Mouse (Mus musculus) spleen, postnatal 14 days (tissue): ENCODE measurements around the gene Ccpg1os.
A peak's percentile ranks its signal among the peaks of the same experiment; 100 is the strongest.

Experiments used
- DNase-seq, 2 experiments: peaks; one replicate each; pipeline ENCODE4 v3.0.0; 2021 to 2022; ENCODE audit warnings: low spot score in 2 of 2

The Ccpg1os gene

DNA sequence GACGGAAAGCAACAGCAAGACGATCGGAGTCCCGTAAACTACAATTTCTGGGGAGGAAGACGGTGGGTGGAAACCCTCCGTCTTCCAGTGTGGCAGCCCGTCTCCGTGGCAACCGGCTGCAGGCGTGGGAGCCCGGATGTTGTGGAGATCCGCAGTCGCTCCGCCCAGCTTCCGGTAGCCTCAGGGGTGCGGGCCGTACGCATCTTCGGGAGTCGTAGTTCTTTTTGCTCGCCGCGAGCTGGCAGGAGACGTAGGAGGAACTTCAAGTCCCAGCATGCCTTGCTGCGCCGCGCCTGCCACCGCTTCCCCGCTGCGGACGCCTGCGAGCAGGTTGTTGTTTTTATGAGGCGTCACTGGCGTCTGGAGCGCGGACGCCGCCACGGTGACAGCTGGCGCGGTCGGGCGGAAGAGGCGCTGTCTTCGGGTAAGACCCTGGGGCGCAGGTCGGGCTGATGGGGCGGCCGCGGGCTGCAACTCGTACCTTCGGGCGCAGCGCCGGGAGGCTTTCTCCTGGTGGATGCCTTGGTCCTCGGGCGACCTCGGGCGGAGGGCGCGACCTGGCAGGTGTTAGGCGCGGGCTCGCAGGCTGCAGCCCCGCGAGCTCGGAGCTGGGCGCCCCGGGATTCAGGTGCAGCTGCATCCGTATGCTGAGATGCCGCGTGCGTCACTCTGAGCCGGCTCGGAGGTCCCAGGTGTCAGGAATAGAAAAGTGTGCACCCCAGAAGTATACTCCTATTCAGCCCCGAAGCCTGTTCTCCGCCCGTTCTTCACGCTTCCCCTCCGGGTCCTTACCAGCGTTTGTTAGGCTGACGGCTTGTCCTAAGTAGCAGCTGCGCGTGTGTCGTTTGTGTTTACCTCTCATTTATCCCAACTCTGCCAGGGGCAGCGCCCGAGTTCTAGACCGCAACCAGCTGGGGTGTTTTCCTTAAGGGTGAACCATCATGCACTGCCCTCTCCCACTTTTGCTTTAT lies at the start of gene Ccpg1os, which contains the start of gene Ccpg1:
Ccpg1os (minus strand) TSS at position 133 of the 971 bp plus-strand sequence.
Ccpg1 (plus strand) TSS at position 180 of the 971 bp plus-strand sequence.
- DNase-seq: peak; percentile 87 to 92

DNA sequence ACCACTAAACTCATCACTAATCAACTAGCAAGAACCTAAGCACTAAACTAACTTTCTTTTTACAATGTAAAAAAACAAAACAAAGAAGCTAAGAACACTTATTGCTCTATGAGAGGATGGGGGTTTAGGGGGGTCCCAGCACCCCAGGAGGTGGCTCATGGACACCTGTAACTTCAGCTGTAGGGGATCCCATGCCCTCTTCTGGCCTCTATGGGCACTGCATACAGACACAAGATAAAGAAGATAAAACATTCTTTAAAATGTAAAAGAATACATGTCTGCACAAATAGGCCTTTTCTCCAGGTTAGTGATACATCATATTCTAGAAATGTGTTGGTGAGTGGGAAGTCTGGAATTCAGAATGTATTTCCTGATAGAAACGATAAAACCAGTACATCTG lies 48.2 kb upstream of the Ccpg1os start:
- DNase-seq: no peak

DNA sequence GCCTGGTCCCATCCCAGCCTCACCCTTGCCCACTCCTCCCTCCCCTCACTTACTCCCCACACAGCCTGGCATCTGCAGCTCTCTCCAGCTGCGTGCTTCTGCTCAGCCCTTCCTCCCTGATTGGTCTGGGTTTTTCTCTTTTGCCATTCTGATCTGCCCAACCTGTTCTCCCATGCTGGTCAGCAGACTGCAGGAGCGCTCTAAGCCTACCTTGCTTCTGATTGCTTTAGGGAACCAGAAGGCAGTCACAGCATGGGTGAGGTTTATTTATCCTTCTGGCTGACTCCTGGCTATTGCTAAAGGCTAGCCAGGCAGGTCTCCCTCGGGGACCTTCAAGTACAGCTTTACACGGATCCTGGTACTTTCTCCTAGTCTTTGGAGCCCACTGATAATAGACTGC lies 46.2 kb upstream of the Ccpg1os start:
- no peak for DNase-seq

DNA sequence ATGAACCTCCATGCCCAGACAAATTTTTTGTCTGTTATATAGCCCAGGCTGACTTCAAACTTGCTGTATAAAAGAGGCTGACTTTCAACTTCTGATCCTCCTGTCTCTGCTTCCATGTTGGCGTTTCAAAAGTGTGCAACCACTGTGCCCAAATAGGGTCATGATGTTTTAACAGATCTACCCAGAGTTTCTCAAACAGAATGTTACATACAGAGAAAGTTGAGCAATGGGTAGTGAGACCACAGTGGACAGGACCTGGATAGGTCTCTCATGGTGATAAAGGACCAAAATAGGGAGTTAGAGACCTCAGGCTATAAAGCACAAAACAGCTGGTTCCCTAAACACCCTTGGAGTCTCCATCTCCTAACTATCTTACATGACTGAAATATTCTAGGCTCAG lies 45.3 kb upstream of the Ccpg1os start:
- no peak for DNase-seq

DNA sequence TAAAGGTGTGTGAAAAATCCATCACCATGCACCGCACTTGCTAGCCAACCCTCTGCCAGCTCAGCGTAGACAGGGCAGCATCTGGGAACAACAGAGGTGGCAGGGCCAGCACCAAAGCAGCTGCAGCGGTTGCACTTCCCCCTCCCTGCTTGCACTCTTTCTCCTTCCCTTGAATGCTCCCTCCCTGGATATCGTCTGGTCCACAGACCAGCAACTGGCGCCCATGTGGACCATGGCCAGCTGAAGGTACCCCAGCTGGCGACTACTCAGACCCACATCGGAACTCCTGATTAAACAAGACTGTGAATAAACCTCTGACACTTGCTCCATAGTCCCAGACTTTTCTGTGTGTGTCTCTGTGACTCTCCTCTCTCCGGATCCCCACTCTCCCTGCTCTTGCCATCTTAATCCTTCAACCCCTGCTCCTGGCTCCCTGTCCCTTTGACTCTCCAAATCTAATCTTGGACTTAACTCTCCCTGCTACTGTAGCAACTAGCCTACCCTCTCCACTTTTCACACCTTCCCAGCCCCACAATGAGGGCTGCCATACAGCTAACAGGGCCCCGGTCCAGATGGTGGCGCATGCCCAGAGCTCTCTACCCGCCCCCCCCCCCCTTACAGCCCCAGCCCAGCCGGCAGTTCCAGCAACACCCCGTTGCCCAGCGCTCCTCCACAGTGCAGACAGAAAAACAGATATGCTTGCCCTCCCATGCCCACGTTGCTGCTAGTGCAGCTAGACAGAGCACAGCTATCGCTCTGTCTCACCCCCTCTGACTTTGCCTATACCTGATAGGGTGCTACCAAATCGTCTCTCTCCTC lies 40.8 kb upstream of the Ccpg1os start:
- DNase-seq: no peak

DNA sequence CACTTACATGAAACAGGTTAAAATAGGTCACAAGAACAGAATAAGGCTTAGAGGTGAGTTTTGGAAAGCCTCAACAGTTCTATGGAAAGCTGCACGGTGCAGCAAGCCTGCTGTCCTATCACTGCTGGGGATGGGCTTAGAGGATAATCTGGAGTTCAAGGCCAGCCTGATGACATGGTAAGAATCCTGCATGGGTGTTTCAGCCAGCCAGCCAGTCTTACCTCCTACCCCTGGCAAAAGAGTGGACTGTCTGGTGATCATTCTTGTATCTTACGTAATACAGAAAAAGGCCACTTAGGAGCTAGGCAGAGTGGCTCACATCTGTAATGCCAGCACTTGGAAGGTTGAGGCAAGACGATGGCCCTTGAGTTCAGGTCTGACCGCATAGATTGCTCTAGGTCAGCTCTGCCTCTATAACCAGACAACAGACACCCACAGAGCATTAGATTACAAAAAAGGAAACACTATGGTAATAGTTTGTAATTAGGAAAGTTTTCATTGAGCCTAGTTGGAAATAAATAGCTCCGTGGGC lies 35.5 kb upstream of the Ccpg1os start:
- DNase-seq: no peak

DNA sequence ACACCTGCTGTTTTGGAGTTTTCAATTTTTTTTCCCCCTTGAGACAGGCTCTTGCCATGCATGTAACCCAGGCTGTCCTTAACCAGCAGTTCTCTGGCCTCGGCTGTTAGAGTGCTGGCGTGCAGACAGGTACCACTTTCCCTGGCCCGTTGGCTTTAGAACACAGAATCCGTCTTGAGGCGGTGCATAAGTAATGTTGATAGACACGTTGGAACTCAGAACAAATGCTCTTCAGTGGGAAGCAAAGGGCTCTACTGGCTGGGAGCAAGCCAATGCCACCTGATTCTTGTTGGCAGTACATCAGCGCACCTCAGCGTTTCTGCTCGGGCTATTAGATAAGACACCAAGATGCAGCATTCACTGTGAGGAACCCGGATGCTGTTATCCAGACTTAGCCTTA lies 34.7 kb upstream of the Ccpg1os start:
- no peak for DNase-seq

DNA sequence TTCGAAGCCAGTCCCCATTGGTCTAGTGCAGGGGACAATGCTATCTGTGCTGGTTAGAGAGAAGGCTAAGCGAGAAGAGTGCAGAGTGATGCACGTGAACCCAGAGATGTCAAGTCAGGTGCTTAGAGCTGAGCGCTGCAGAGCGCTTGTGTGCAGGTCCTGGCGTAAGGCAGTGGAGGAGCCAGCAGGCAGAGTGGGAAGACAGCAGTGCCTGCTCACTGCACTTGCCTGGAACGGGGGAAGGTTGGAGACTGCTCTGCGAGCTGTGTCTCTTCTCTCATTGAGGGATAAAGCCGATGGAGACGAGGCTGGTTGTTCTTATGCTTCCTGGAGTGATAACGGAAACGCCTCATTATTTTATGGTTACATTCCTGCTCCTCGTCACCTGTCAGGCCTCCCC lies 29.5 kb upstream of the Ccpg1os start:
- no peak for DNase-seq

DNA sequence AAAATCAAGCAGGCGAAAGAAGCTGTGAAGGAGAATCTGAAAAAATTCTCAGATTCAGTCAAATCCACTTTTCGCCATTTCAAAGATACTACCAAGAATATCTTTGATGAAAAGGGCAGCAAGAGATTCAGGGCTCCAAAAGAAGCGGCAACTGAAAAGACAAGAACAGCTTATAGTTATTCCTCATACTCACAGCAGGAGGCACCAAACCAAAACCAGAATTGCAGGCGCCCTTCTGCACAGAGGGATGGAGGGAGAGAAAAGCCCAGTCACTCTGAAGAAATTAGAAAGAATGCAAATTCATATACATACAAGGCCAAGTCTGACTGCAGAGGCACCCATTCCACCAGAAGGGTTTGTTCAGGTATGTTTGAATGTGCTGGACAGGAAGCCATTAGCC lies 27.4 kb upstream of the Ccpg1os start:
- no peak for DNase-seq

DNA sequence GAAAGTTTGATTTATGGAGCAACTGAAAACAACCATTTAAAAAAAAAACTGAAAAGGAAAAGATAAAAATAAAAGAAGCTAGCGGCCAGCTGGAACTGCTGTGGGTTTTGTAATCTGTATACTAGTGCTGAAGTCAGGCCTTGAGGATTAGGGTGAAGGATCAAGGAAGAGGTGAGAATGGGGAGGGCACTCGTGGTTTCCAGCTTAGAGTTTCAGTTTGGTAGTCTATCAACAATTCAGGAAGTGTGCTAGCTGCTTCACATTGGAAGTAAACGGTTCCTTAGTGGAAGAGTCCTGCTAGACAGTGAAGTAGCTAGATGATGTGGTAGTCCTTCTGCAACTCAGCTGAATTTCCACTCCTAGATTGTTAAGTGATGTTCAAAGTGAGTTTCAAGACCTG lies 23.2 kb upstream of the Ccpg1os start:
- no peak for DNase-seq

DNA sequence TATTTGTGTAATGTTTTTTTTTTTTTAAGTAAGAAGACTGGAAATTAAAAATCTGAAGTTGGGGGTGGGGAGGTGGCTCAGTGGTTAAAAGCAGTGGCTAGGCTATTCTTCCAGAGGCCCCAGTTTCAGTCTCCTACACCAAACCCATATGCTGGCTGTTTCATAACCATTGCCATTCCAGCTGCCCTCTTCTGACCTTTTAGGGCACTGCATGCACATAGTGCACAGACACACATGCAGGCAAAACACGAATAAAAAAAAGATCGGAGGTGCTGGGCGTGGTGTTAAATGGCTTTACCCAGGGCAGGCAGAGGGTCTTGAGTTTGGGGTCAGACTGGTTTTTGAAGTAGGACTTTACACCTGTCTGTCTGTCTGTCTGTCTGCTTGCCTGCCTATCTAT lies 21.0 kb upstream of the Ccpg1os start:
- no peak for DNase-seq

DNA sequence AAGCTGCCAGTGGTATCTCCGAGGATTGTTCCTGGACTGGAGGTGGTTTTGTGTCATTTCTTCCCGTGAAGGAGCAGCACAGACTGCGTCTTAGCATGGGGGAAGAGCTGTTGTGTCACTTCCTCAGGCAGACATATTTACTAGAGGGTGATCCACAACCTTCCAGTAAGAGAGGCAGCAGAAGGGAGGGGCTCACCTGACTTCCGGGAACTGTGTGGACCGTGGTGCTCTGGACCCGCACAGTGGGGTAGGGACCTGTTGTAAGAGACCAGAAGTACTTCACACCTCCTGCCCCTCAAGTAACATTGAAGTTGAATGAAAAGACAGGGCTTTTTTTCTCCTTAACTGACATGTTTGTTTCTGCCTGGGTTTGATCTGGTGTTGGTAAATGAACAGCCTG lies 19.9 kb upstream of the Ccpg1os start:
- no peak for DNase-seq

DNA sequence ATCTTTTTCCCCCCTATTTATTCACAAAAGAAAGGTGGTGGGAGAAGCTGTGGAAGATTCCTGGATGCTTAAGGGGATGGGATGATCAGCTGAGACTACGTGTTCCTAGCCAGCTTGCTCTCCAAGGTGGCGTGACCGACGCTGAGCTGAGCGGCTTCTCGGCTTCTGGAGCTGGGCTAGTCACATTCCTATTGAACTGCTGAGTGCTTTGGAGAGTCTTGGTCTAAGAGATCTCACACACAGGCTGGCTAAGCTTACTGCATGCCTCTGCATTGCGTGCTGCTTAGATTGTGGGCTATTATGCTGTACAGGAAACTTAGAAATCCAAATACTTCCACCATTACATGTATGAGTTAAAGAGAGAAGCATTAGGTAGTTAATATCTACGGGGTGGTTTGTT lies 18.9 kb upstream of the Ccpg1os start:
- DNase-seq: no peak

DNA sequence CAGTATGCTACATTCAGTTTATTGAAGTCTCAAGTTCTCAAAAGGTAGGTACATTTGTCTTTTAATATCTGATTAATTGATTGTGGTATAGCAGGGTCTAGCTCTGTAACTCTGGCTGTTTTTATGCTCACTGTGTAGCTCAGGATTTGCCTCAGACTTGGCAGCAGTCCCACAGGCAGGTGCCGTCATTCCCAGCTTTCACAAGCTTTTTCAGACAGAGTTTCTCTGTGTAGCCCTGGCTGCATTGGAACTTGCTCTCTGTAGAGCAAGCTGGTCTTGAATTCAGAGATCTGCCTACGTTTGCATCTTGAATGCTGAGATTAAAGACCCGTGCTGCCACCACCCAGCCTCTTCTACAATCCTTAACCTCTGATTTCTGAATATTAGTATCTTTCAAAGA lies 17.0 kb upstream of the Ccpg1os start:
- no peak for DNase-seq

DNA sequence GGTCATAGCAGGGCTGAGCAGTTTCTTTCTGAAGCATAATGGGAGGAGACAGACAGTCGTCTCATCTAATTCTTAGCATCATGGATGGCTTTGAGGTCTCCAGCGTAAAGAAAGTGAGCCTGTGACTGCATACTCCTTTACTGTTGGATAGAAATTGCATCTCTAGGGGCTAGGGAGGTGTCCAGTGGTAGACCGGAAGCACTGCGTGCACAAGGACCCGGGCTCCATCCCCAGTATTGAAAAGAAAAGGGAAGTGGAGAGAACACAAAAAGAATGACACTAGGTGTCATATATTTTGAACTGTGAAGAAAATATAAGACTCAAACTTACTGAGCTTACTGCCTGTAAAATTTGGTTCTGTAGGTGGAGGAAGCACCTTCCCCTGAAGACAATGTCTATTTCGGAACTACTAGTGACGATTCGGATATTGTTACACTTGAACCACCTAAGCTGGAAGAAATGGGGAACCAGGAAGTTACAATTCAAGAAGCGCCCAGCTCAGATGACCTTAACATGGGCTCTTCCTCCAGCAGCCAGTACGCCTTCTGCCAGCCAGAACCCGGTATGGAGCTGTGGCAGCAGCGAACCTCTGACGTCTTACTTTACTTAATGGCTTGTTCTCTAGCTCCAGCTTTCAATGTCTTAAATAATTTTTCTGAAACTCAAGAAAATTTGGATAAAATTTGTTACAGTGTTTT lies 16.3 kb upstream of the Ccpg1os start:
- DNase-seq: no peak

DNA sequence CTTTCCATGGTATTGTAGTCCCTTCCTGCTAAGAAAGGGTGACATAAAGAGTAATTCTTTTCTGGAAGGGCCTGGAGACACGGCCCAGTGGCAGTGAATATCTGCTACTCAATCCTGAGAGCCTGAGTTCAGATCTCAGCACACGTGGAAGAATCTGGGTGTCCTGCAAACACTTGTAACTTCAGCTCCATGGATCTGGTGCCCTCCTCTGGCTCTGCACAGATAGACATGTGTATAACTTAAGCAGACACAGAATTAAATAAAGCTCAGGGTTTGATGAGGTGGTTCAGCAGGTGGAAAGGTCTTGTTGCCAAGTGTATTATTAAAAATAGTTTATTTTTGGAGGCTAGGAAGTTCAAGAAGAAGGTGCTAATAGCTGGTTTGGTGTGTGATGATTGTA lies 15.3 kb upstream of the Ccpg1os start:
- DNase-seq: no peak

DNA sequence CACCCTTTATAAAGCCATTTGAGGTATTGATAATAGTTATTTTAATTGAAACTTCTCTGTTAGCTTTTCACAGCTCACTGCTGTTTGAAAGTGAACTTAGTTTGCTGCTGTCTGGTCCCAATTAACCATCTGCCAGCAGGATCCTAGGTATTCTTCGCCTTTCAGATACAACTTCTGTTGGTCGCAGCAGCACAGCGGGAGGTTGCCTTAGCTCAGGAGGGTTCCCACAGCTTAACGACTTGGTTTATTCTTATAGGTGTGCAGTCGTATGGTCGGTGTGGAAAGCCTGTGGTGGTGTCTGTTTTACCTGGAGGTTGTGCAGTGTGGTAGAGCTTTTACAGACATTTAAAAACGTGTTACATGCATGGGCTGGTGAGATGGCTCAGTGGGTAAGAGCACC lies 11.6 kb upstream of the Ccpg1os start:
- DNase-seq: no peak

DNA sequence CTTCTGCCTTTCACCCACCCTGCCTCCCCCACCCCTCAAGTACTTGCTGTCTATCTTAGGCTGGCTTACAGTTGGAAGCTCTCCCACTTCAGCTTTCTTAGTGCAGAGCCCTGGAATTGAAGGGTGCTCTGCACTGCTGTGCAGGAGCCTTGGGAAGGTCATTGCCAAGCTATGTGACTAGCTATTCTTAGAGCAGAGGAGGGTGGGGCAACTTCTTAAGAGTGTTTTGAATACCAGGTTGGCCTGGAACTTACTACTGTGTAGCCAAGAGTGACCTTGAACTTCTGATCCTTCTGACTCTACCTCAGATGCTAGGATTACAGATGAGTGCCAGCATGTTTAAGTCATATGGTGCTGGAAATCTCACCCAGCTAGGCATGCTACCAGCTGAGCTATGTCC lies 11.0 kb upstream of the Ccpg1os start:
- DNase-seq: no peak

DNA sequence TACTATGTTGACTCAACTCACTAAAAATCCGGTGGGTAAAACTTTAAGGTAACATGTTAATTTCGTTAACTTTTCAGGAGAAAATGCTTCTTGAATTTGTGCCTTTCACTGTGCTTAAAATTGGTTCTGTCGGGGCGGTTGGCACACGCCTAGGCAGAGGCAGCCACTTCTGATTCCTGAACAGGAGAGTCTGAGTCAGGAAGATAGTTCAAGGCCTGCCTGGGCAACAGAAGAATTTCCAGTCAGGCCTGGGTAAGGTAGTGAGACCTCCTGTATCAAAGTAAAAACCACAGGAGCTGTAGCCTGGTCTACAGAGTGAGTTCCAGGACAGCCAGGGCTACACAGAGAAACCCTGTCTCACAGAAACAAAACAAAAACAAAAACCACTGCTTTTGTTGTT lies 7.4 kb upstream of the Ccpg1os start:
- no peak for DNase-seq

DNA sequence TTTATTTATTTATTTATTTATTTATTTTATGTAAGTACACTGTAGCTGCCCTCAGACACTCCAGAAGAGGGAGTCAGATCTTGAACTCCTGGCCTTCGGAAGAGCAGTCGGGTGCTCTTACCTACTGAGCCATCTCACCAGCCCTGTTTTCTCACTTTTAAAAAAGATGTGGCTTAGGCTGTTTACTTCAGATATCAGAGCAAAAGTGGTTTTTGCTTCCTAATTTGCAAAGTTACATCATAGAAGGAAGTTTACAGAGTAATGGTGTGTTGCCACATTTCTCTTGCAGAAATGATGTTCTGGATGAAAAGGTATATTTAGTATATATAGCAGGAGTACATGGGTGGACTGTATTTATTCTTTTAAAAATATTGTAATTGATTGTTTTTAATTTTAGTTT lies 6.2 kb upstream of the Ccpg1os start:
- no peak for DNase-seq

DNA sequence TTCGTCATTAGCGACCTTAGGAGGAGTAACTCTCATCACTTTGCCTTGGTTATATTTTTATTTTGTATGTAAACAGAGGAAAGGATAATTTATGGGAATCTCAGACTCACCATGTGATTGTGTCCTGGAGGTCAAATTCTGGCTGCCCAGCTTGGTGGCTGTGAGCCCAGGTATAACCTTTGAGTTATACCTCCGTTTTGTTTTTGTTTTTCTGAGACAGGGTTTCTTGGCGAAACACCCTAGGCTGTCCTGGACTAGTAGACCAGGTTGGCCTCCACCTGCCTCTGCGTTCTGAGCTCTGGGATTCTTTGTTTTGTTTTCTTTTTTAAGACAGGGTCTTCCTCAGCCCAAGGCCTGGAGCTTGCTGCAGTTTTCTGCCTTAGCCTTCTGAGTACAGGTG lies 3.5 kb upstream of the Ccpg1os start:
- DNase-seq: no peak

DNA sequence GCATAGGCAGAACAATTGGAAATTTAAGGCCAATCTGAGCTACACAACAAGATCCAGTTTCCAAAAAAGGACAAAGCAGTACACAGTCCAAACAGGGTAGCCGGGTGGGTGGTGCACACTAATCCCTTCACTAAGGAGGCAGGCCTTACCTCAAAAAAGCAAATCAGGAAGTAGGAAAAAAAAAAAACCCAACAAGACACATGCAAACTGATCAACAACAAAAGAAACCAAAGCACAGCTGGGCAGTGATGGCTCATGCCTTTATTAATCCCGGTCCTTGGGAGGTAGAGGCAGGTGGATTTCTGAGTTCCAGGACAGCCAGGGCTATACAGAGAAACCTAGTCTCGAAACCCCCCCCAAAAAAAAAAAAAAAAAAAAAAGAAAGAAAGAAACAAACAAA lies 2.5 kb upstream of the Ccpg1os start:
- DNase-seq: no peak
